Mouse (Mus musculus): ENCODE data around the gene Zyx. TPM values are rescaled to one million over a fixed set of nuclear protein-coding genes. Genes with fewer than 3 reads are reported as not detected.

The Zyx gene
- total and polyA plus RNA-seq, 3 experiments: 0.86 to 11.4 (median 2.2) TPM

DNA sequence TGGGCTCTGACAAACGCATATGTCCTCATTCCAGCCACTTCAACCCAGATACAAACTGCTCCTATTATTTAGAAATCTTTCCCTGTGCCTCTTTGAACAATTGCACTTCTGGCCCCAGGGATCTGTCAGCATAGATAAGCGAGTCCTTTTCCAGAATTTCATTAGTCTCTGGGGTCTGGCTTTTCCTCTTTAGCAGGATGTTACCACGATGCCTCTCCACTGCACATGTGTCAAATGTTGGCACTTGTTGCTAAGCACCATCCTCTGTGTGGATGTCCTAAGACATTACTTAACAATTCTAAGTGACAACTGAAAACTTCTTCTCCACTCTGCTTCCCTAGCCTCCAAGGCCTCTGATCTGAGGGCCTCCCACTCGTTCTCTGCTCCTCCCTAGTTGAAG is 26.6 kb downstream of the Zyx start:
- no peak overlapping the region for H3K4me3 ChIP-seq (replicated peaks in 1 of 3; ENCODE audit: low read depth in 2 of 3, low read length in 2 of 3, poor library complexity in 1 of 3)
- no peak overlapping the region for H3K4me2 ChIP-seq (ENCODE audit: insufficient read depth, low read depth, poor library complexity, severe bottlenecking)
- no peaks in the 10 kb centered on the region for H3K9me3 ChIP-seq (replicated peaks; ENCODE audit: low read length)
- H3K79me2 ChIP-seq (replicated peaks; ENCODE audit: control insufficient read depth, extremely low read depth, insufficient read depth, poor library complexity, severe bottlenecking): no peaks in the 10 kb centered on the region
- no peak for TF ChIP-seq KAT2A (IDR thresholded peaks at IDR 0.05; ENCODE audit: insufficient replicate concordance, low read length)
- TF ChIP-seq ZKSCAN1 (IDR thresholded peaks at IDR 0.05; ENCODE audit: borderline replicate concordance, low read depth, low read length): no peak
- no peak for TF ChIP-seq USF1 (IDR thresholded peaks at IDR 0.05; ENCODE audit: low read depth, low read length)
- no peak for TF ChIP-seq RAD21 (IDR thresholded peaks at IDR 0.05; ENCODE audit: low read depth, low read length)
- no peak for TF ChIP-seq POLR2A (IDR thresholded peaks at IDR 0.05; ENCODE audit: low read depth, low read length)
- no peak for TF ChIP-seq TBP (conservative IDR thresholded peaks at IDR 0.05; ENCODE audit: low read depth, low read length)
- TF ChIP-seq IRF4 (IDR thresholded peaks at IDR 0.05; ENCODE audit: low read depth, low read length): no peak
- no peak for TF ChIP-seq ELF1 (IDR thresholded peaks at IDR 0.05; ENCODE audit: low read depth, low read length)
- no peak for TF ChIP-seq USF2 (conservative IDR thresholded peaks at IDR 0.05; ENCODE audit: low read depth, low read length)
- no peak for TF ChIP-seq NELFE (IDR thresholded peaks at IDR 0.05; ENCODE audit: low read depth, low read length)
- no peak for TF ChIP-seq CTCF (conservative IDR thresholded peaks at IDR 0.05 in 1 of 2, IDR thresholded peaks at IDR 0.05 in 1 of 2; ENCODE audit: low read depth in 2 of 2, low read length in 2 of 2)
- TF ChIP-seq JUND (conservative IDR thresholded peaks at IDR 0.05; ENCODE audit: low read depth, low read length): no peak
- TF ChIP-seq SIN3A (IDR thresholded peaks at IDR 0.05; ENCODE audit: low read length): no peak
- no peak for TF ChIP-seq MAX (IDR thresholded peaks at IDR 0.05; ENCODE audit: low read length)
- H3K27me3 ChIP-seq (replicated peaks): no peaks in the 10 kb centered on the region
- H3K36me3 ChIP-seq (replicated peaks in 1 of 2; ENCODE audit: control insufficient read depth in 1 of 2, insufficient read depth in 1 of 2, low read length in 1 of 2): no peaks in the 10 kb centered on the region
- dilution Hi-C loops (cut with MboI; ENCODE audit: extremely low pct_ligation_motif_present, extremely low pct_unique_long_range_greater_than_20kb, low sequenced_read_pairs): no loop called here
- no peak overlapping the region for H3K9ac ChIP-seq (ENCODE audit: insufficient read depth, low read depth)
- DNase-seq (ENCODE audit: extremely low read depth): no peak
- no peak overlapping the region for H3K27ac ChIP-seq (ENCODE audit: insufficient read depth, low read depth)
- in situ Hi-C loops (cut with MboI; ENCODE audit: low pct_ligation_motif_present, low pct_unique_long_range_greater_than_20kb, low sequenced_read_pairs): no loop called here
- H3K4me1 ChIP-seq (ENCODE audit: control insufficient read depth in 1 of 2, insufficient read depth in 2 of 2): peaks cover 0 to 17% of the 10 kb centered on the region in 2 experiments; a peak in 2 of 4 replicates

- H3K9ac ChIP-seq (ENCODE audit: insufficient read depth, low read depth): no peak overlapping the region
- dilution Hi-C loops (cut with MboI; ENCODE audit: extremely low pct_ligation_motif_present, extremely low pct_unique_long_range_greater_than_20kb, low sequenced_read_pairs): no loop called here
- in situ Hi-C loops (cut with MboI; ENCODE audit: low pct_ligation_motif_present, low pct_unique_long_range_greater_than_20kb, low sequenced_read_pairs): no loop called here
- no peaks in the 10 kb centered on the region for H3K79me2 ChIP-seq (replicated peaks; ENCODE audit: control insufficient read depth, extremely low read depth, insufficient read depth, poor library complexity, severe bottlenecking)
- H3K27ac ChIP-seq (ENCODE audit: insufficient read depth, low read depth): no peak overlapping the region
- H3K36me3 ChIP-seq (replicated peaks in 1 of 2; ENCODE audit: control insufficient read depth in 1 of 2, insufficient read depth in 1 of 2, low read length in 1 of 2): no peaks in the 10 kb centered on the region
- H3K4me3 ChIP-seq (replicated peaks in 1 of 3; ENCODE audit: low read depth in 2 of 3, low read length in 2 of 3, poor library complexity in 1 of 3): no peak overlapping the region
- TF ChIP-seq KAT2A (IDR thresholded peaks at IDR 0.05; ENCODE audit: insufficient replicate concordance, low read length): no peak
- TF ChIP-seq ZMIZ1 (IDR thresholded peaks at IDR 0.05; ENCODE audit: low read depth, low read length): no peak
- no peak for TF ChIP-seq JUND (conservative IDR thresholded peaks at IDR 0.05; ENCODE audit: low read depth, low read length)
- no peak for TF ChIP-seq USF1 (IDR thresholded peaks at IDR 0.05; ENCODE audit: low read depth, low read length)
- no peak for TF ChIP-seq USF2 (conservative IDR thresholded peaks at IDR 0.05; ENCODE audit: low read depth, low read length)
- no peak for TF ChIP-seq ZC3H11A (IDR thresholded peaks at IDR 0.05; ENCODE audit: low read depth, low read length)
- TF ChIP-seq BHLHE40 (IDR thresholded peaks at IDR 0.05; ENCODE audit: low read depth, low read length): no peak
- TF ChIP-seq ETS1 (conservative IDR thresholded peaks at IDR 0.05; ENCODE audit: low read depth, low read length): no peak
- TF ChIP-seq HCFC1 (IDR thresholded peaks at IDR 0.05; ENCODE audit: low read depth, low read length): no peak
- TF ChIP-seq ELF1 (IDR thresholded peaks at IDR 0.05; ENCODE audit: low read depth, low read length): no peak
- no peak for TF ChIP-seq CTCF (conservative IDR thresholded peaks at IDR 0.05 in 1 of 2, IDR thresholded peaks at IDR 0.05 in 1 of 2; ENCODE audit: low read depth in 2 of 2, low read length in 2 of 2)
- no peak for TF ChIP-seq MAFK (IDR thresholded peaks at IDR 0.05; ENCODE audit: insufficient replicate concordance, low read length)
- TF ChIP-seq ZNF384 (IDR thresholded peaks at IDR 0.05; ENCODE audit: low read depth, low read length): no peak
- TF ChIP-seq JUN (IDR thresholded peaks at IDR 0.05; ENCODE audit: insufficient read depth, low read depth, low read length): no peak
- TF ChIP-seq MYC (IDR thresholded peaks at IDR 0.05; ENCODE audit: low read depth, low read length): no peak
- no peak for TF ChIP-seq UBTF (IDR thresholded peaks at IDR 0.05; ENCODE audit: low read depth, low read length)
- TF ChIP-seq MXI1 (IDR thresholded peaks at IDR 0.05; ENCODE audit: low read depth, low read length): no peak
- no peak for TF ChIP-seq NRF1 (IDR thresholded peaks at IDR 0.05; ENCODE audit: low read depth, low read length)
- no peak for TF ChIP-seq CHD2 (IDR thresholded peaks at IDR 0.05; ENCODE audit: low read length)
- H3K4me2 ChIP-seq (ENCODE audit: insufficient read depth, low read depth, poor library complexity, severe bottlenecking): no peak overlapping the region
- no peaks in the 10 kb centered on the region for H3K27me3 ChIP-seq (replicated peaks)
- peaks cover 0 to 17% of the 10 kb centered on the region in 2 experiments; a peak in 2 of 4 replicates for H3K4me1 ChIP-seq (ENCODE audit: control insufficient read depth in 1 of 2, insufficient read depth in 2 of 2)
- no peak for DNase-seq (ENCODE audit: extremely low read depth)
- H3K9me3 ChIP-seq (replicated peaks; ENCODE audit: low read length): no peaks in the 10 kb centered on the region
Observed at GRCm38 (mm10) chr6:42376504-42377019, 27.1 kb downstream of the Zyx start.
